Mouse (Mus musculus) C2C12 (cell line): ENCODE measurements at regions not wholly inside any gene's neighbourhood (a gene's known extent, or its start where the extent isn't known, plus 50 kb on each side); places are given as distances from the start of the nearest gene placed in this dataset.

Experiments used
- CEBPB ChIP-seq: IDR thresholded peaks from one replicate; pipeline ENCODE4 v1.6.1; 2011; ENCODE audit warnings: low read depth, mild to moderate bottlenecking, control low read depth, moderate library complexity
- CTCF ChIP-seq: IDR thresholded peaks from one replicate; pipeline ENCODE4 v1.5.1; 2011; ENCODE audit not compliant: control insufficient read depth, insufficient read depth, insufficient read length
- FOSL1 ChIP-seq: IDR thresholded peaks from one replicate; pipeline ENCODE4 v1.8.0; 2011; ENCODE audit warnings: mild to moderate bottlenecking, low read length; ENCODE audit not compliant: poor library complexity, insufficient read depth, severe bottlenecking
- MAX ChIP-seq: IDR thresholded peaks from one replicate; pipeline ENCODE4 v1.6.1; 2011; ENCODE audit warnings: mild to moderate bottlenecking, control low read depth
- MYOD1 ChIP-seq: IDR thresholded peaks from one replicate; pipeline ENCODE4 v1.6.1; 2011; ENCODE audit warnings: low read depth; ENCODE audit not compliant: control insufficient read depth, insufficient read length
- MYOG ChIP-seq: IDR thresholded peaks from one replicate; pipeline ENCODE4 v1.6.1; 2011; ENCODE audit not compliant: control insufficient read depth, insufficient read length; ENCODE audit errors: extremely low read depth
- USF1 ChIP-seq: IDR thresholded peaks from one replicate; pipeline ENCODE4 v1.6.1; 2011; ENCODE audit warnings: low read depth, mild to moderate bottlenecking, control low read depth, moderate library complexity

- TF ChIP-seq USF1 (no peak), CTCF (no peak), MYOD1 (no peak), MYOG (no peak), MAX (no peak), CEBPB (no peak), FOSL1 (no peak)
Observed at GRCm38 (mm10) chr2:55208620-55209019, 227.2 kb upstream of the Kcnj3 start.
